Mouse (Mus musculus) CD8-positive naive resting alpha-beta T cell, adult 2 months (primary cell): ENCODE results near the gene Prpsap1.
A peak's percentile ranks its signal among the peaks of the same experiment; 100 is the strongest.

ENCODE experiments used
- DNase-seq, 2 experiments: peaks; one replicate each; pipeline ENCODE4 v3.0.0; 2022; ENCODE audit warnings: low read depth in 2 of 2, low spot score in 2 of 2

The Prpsap1 gene

GRCm38 (mm10) chr11:116493795-116494252 lies at the start of gene Prpsap1:
Gene Prpsap1, minus strand, starts transcription at chr11:116494202.
- DNase-seq: peak; percentile 29 to 54

- DNase-seq: no peak
These were observed 49.1 kb upstream of the Prpsap1 start for GRCm38 (mm10) chr11:116543110-116543509.

- no peak for DNase-seq
These were observed 47.2 kb upstream of the Prpsap1 start for GRCm38 (mm10) chr11:116541183-116541582.

GRCm38 (mm10) chr11:116538142-116538735 lies 44.2 kb upstream of the Prpsap1 start:
- no peak for DNase-seq

GRCm38 (mm10) chr11:116537388-116537787 lies 43.4 kb upstream of the Prpsap1 start:
- no peak for DNase-seq

- DNase-seq: no peak
These were observed 42.7 kb upstream of the Prpsap1 start for GRCm38 (mm10) chr11:116536685-116537084.

- DNase-seq: peak; percentile 21 to 38
These were observed 40.3 kb upstream of the Prpsap1 start for GRCm38 (mm10) chr11:116534154-116534865.

- no peak for DNase-seq
These were observed 39.5 kb upstream of the Prpsap1 start for GRCm38 (mm10) chr11:116533341-116534153.

- DNase-seq: peak in 1 of 2 experiments; percentile 35
These were observed 38.9 kb upstream of the Prpsap1 start for GRCm38 (mm10) chr11:116532810-116533338.

GRCm38 (mm10) chr11:116532262-116532809 lies 38.3 kb upstream of the Prpsap1 start:
- no peak for DNase-seq

GRCm38 (mm10) chr11:116531371-116532191 lies 37.6 kb upstream of the Prpsap1 start:
- no peak for DNase-seq

- DNase-seq: no peak
These were observed 36.5 kb upstream of the Prpsap1 start, which contains the start of gene Sphk1 for GRCm38 (mm10) chr11:116530187-116531147. Gene Sphk1, plus strand, starts transcription at chr11:116530925.

GRCm38 (mm10) chr11:116528636-116529320 lies 34.8 kb upstream of the Prpsap1 start:
- DNase-seq: no peak

GRCm38 (mm10) chr11:116523699-116524189 lies 29.7 kb upstream of the Prpsap1 start:
- no peak for DNase-seq

GRCm38 (mm10) chr11:116522886-116523698 lies 29.1 kb upstream of the Prpsap1 start:
- DNase-seq: no peak

GRCm38 (mm10) chr11:116522046-116522445 lies 28.0 kb upstream of the Prpsap1 start:
- DNase-seq: no peak

- no peak for DNase-seq
These were observed 27.1 kb upstream of the Prpsap1 start for GRCm38 (mm10) chr11:116521143-116521542.
